Mouse (Mus musculus): ENCODE measurements around the gene Per3.

Gene Per3

GRCm38 (mm10) chr4:151044037-151044943 lies at the start of gene Per3:
Per3 (minus strand) TSS chr4:151044665.
- DNase-seq, result peak; percentile 97

- DNase-seq, result no peak
Observed at GRCm38 (mm10) chr4:151089270-151089669, 44.8 kb upstream of the Per3 start, which contains the start of gene Gm13090. Gm13090 (plus strand) TSS chr4:151089570.

GRCm38 (mm10) chr4:151088819-151089218 lies 44.4 kb upstream of the Per3 start:
- no peak for DNase-seq

- DNase-seq, result no peak
Observed at GRCm38 (mm10) chr4:151087358-151087757, 42.9 kb upstream of the Per3 start.

- no peak for DNase-seq
Observed at GRCm38 (mm10) chr4:151083027-151083426, 38.6 kb upstream of the Per3 start.

GRCm38 (mm10) chr4:151081977-151082376 lies 37.5 kb upstream of the Per3 start:
- DNase-seq, result no peak

GRCm38 (mm10) chr4:151081355-151081754 lies 36.9 kb upstream of the Per3 start:
- no peak for DNase-seq

GRCm38 (mm10) chr4:151074817-151075216 lies 30.4 kb upstream of the Per3 start:
- DNase-seq, result no peak

GRCm38 (mm10) chr4:151073108-151073744 lies 28.8 kb upstream of the Per3 start:
- DNase-seq, result peak; percentile 75

- DNase-seq, result no peak
Observed at GRCm38 (mm10) chr4:151070962-151071361, 26.5 kb upstream of the Per3 start.

- no peak for DNase-seq
Observed at GRCm38 (mm10) chr4:151068751-151069150, 24.3 kb upstream of the Per3 start.

- no peak for DNase-seq
Observed at GRCm38 (mm10) chr4:151059566-151059965, 15.1 kb upstream of the Per3 start.

- no peak for DNase-seq
Observed at GRCm38 (mm10) chr4:151058634-151059033, 14.2 kb upstream of the Per3 start.

- DNase-seq, result peak; percentile 99
Observed at GRCm38 (mm10) chr4:151057347-151058321, 13.2 kb upstream of the Per3 start, which contains the start of gene Vamp3. Vamp3 (minus strand) TSS chr4:151057963.

GRCm38 (mm10) chr4:151051162-151051561 lies 6.7 kb upstream of the Per3 start:
- no peak for DNase-seq

GRCm38 (mm10) chr4:151046524-151046923 lies 2.1 kb upstream of the Per3 start:
- no peak for DNase-seq

GRCm38 (mm10) chr4:151044944-151045570 lies 592 bp upstream of the Per3 start:
- DNase-seq, result peak; percentile 77

GRCm38 (mm10) chr4:151043281-151043680 lies 1.2 kb downstream of the Per3 start:
- DNase-seq, result no peak

GRCm38 (mm10) chr4:151041506-151041905 lies 3.0 kb downstream of the Per3 start:
- DNase-seq, result no peak

- DNase-seq, result no peak
Observed at GRCm38 (mm10) chr4:151037800-151038199, 6.7 kb downstream of the Per3 start.

- no peak for DNase-seq
Observed at GRCm38 (mm10) chr4:151036521-151036920, 7.9 kb downstream of the Per3 start.

GRCm38 (mm10) chr4:151027001-151027400 lies 17.5 kb downstream of the Per3 start:
- DNase-seq, result no peak

Data from layer of hippocampus, adult 9-11 months (tissue).